Mouse (Mus musculus): ENCODE measurements around the gene Cers6.

The Cers6 gene

GRCm38 (mm10) chr2:69128921-69129395 is 267.7 kb downstream of the Cers6 start:
- no peak for DNase-seq

- DNase-seq: no peak
Observed at GRCm38 (mm10) chr2:69129425-69130210, 268.4 kb downstream of the Cers6 start.

- no peak for DNase-seq
Observed at GRCm38 (mm10) chr2:69132046-69132445, 270.8 kb downstream of the Cers6 start.

GRCm38 (mm10) chr2:69132488-69133040 is 271.3 kb downstream of the Cers6 start:
- no peak for DNase-seq

GRCm38 (mm10) chr2:69134186-69134585 is 272.9 kb downstream of the Cers6 start:
- no peak for DNase-seq

- no peak for DNase-seq
Observed at GRCm38 (mm10) chr2:69134937-69135336, 273.7 kb downstream of the Cers6 start.

- DNase-seq: no peak
Observed at GRCm38 (mm10) chr2:69135661-69136576, 274.7 kb downstream of the Cers6 start, which contains the start of gene Nostrin. TSS of gene Nostrin (plus strand) at chr2:69135800.

GRCm38 (mm10) chr2:69137406-69138084 is 276.3 kb downstream of the Cers6 start:
- no peak for DNase-seq

- DNase-seq: no peak
Observed at GRCm38 (mm10) chr2:69138759-69139158, 277.5 kb downstream of the Cers6 start.

- no peak for DNase-seq
Observed at GRCm38 (mm10) chr2:69140215-69140614, 279.0 kb downstream of the Cers6 start.

- no peak for DNase-seq
Observed at GRCm38 (mm10) chr2:69140816-69141215, 279.6 kb downstream of the Cers6 start.

GRCm38 (mm10) chr2:69148691-69149090 is 287.4 kb downstream of the Cers6 start:
- no peak for DNase-seq

- DNase-seq: no peak
Observed at GRCm38 (mm10) chr2:69149154-69149553, 287.9 kb downstream of the Cers6 start.

GRCm38 (mm10) chr2:69150841-69151240 is 289.6 kb downstream of the Cers6 start:
- DNase-seq: no peak

- no peak for DNase-seq
Observed at GRCm38 (mm10) chr2:69155861-69156260, 294.6 kb downstream of the Cers6 start.

- DNase-seq: no peak
Observed at GRCm38 (mm10) chr2:69156283-69156682, 295.0 kb downstream of the Cers6 start.

GRCm38 (mm10) chr2:69158907-69159306 is 297.7 kb downstream of the Cers6 start:
- no peak for DNase-seq
